ENCODE assay signal across 12 mouse cellular contexts in the genomic region with DNA sequence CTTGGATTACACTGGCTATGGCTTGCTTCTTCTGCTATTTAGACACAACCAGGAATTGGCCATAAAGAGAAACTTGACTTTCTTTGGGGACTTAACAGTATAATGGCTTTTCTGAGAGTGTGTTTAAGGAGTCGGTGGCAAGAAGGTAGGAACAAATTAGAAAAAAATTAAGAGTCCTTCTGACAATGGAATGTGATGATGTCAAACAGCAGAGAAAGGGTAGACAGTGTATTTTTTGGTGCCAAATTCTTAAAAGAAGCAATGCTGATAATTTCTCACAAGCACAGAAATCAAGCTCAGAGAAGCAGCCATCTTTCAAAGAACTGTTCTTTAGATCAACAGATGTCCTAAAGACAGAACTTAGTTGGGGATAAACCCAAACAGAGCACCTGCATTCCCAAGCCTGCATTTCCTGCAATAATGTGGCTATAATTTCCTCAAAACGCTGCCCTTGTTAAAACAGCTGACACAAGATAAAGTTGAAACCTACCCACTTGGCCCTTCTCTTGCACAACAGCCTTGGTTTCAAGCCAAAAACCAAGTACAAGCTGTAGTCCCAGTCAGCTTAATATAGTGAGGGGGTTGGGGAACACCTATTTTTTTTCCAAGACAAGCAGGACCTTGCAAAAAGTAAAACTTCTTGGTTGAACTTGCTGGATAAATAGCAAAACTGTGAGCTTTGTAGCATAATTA.
DNase-seq lines count a peak whose midpoint lies in the region.
"Had no signal": no experiment of that assay in that cellular context is flagged by ENCODE, and none has a peak within 500 bp of the region (broad histone marks: within the 10 kb centered on the region; RNA-seq: fewer than 3 reads in every experiment).

No protein-coding gene starts in this region.

- no peaks in the 10 kb centered on the region for H3K36me3 ChIP-seq in midbrain, embryonic 10.5 days
- H3K36me3 ChIP-seq: forebrain, embryonic 10.5 days; limb, embryonic 10.5 days had no signal

- no peaks in the 10 kb centered on the region for H3K27me3 ChIP-seq in midbrain, embryonic 10.5 days (ENCODE audit: low read depth, poor library complexity, severe bottlenecking)

- H3K4me1 ChIP-seq in midbrain, embryonic 10.5 days, result peaks cover 3% of the 10 kb centered on the region; the same call in 1 of the 2 replicates
- H3K4me1 ChIP-seq: limb, embryonic 10.5 days had no signal

- no peak overlapping the region for H3K27ac ChIP-seq in midbrain, embryonic 10.5 days (replicated peaks)
- H3K27ac ChIP-seq: forebrain, embryonic 10.5 days; hindbrain, embryonic 14.5 days; limb, embryonic 10.5 days had no signal

- 91% methylated on average over 2 of the region's 2 CpGs for WGBS in midbrain, embryonic 10.5 days

- no peaks in the 10 kb centered on the region for H3K9me3 ChIP-seq in midbrain, embryonic 10.5 days (replicated peaks)
- H3K9me3 ChIP-seq: forebrain, embryonic 10.5 days; limb, embryonic 10.5 days had no signal

- H3K4me3 ChIP-seq in midbrain, embryonic 10.5 days, result no peak overlapping the region
- H3K4me3 ChIP-seq: forebrain, embryonic 10.5 days; limb, embryonic 10.5 days had no signal

- DNase-seq in layer of hippocampus, adult 9-11 months, result peak; percentile 10
- DNase-seq in layer of hippocampus, postnatal 36 days, result no peak
- DNase-seq in adrenal gland, adult 18-20 months (ENCODE audit: low spot score in 2 of 2), result peak; percentile 30 to 38
- DNase-seq in gonadal fat pad, adult 2 months (ENCODE audit: low read depth), result peak; percentile 66
- DNase-seq in lung, postnatal 10 days, result peak; percentile 75
- no peak for DNase-seq in thymus, postnatal 4 days
- no peak for DNase-seq in right cerebral cortex, adult 2 months (ENCODE audit: low spot score in 2 of 2)
- no peak for DNase-seq in midbrain, embryonic 10.5 days (ENCODE audit: low spot score)
- DNase-seq: cerebellum, adult 8-10 months had no signal

Comparison
In these comparisons a context has a peak if more than half of its experiments do, and no peak if none do; other contexts are left out.
1. DNase-seq: peak in layer of hippocampus, adult 9-11 months (single experiment), adrenal gland, adult 18-20 months (2 of 2), gonadal fat pad, adult 2 months (single experiment) and lung, postnatal 10 days (single experiment); none in layer of hippocampus, postnatal 36 days (0 of 2), thymus, postnatal 4 days (single experiment), right cerebral cortex, adult 2 months (0 of 2) and midbrain, embryonic 10.5 days (single experiment).